Comparison of ENCODE assay signal across 8 mouse cellular contexts in genomic region chr9:75312008-75312407, GRCm38 (mm10). TPM values are rescaled to one million over a fixed set of nuclear protein-coding genes. Genes with fewer than 3 reads are reported as not detected.
DNase-seq lines count a peak whose midpoint lies in the region; ATAC-seq and TF ChIP-seq lines count a peak whose summit lies in the region.
"Had no signal": no experiment of that assay in that cellular context is flagged by ENCODE, and none has a peak within 500 bp of the region (broad histone marks: within the 10 kb centered on the region; RNA-seq: fewer than 3 reads in every experiment).

No protein-coding gene starts in this region.

- peak; percentile 89 for TF ChIP-seq CTCF in cerebellum, adult 2 months (IDR thresholded peaks at IDR 0.05; ENCODE audit: borderline replicate concordance, insufficient read depth, low read depth, low read length)

- H3K27me3 ChIP-seq in cerebellum, adult 2 months (ENCODE audit: control insufficient read depth, insufficient read depth, low read length) = no peaks in the 10 kb centered on the region

- peak overlapping the region; percentile 44; the same call in 1 of the 2 replicates for H3K27ac ChIP-seq in cerebellum, adult 2 months (ENCODE audit: insufficient read depth, low read length)
- H3K27ac ChIP-seq: liver, embryonic 15.5 days had no signal

- H3K4me1 ChIP-seq in cerebellum, adult 2 months (ENCODE audit: control insufficient read depth, insufficient read depth, low read length) = peaks cover 29% of the 10 kb centered on the region

- peak; percentile 66 for ATAC-seq in megakaryocyte progenitor cell, adult 5-6 weeks (replicated peaks; ENCODE audit: poor library complexity)

- TF ChIP-seq POLR2A in cerebellum, adult 2 months (IDR thresholded peaks at IDR 0.05; ENCODE audit: borderline replicate concordance, insufficient read depth, low read length) = no peak

- H3K4me3 ChIP-seq in cerebellum, adult 2 months (replicated peaks; ENCODE audit: insufficient read depth, low read depth, low read length) = no peak overlapping the region
- H3K4me3 ChIP-seq: liver, embryonic 15.5 days had no signal

- peak; percentile 66 for DNase-seq in CD4-positive helper T cell, adult 2 months (ENCODE audit: low read depth, low spot score)
- DNase-seq in ES-CJ7 (ENCODE audit: low read depth, low spot score) = peak; percentile 79
- DNase-seq in cerebellum, adult 2 months = peak; percentile 85 to 91
- DNase-seq in gastrocnemius, postnatal 10 days = peak; percentile 85
- peak; percentile 88 to 90 for DNase-seq in layer of hippocampus, postnatal 10 days (ENCODE audit: low spot score in 2 of 2)
- peak; percentile 63 to 82 for DNase-seq in spleen, postnatal 10 days (ENCODE audit: low spot score in 2 of 2)

- 26% methylated on average over 4 of the region's 4 CpGs for WGBS in cerebellum, adult 2 months

RNA-seq across cellular contexts. Expression of gene Gnb5, which starts 5.9 kb away (rescaled TPM):
- polyA plus RNA-seq in cerebellum, adult 2 months (2012; rRNA removed) = 194 and 215 TPM in 2 replicates
- total RNA-seq in gastrocnemius, postnatal 10 days (2021) = 10 to 100 TPM in 1 of 2 experiments, 1 to 10 TPM in 1; 7.9 to 11.2 TPM
- total RNA-seq in layer of hippocampus, postnatal 10 days (2021) = 100 to 1,000 TPM; 105 to 110 TPM
- 0.51 and 0.67 TPM in 2 replicates for total RNA-seq in megakaryocyte progenitor cell, adult 5-6 weeks (2015)
- 1.00 and 2.1 TPM in 2 replicates for total RNA-seq in megakaryocyte progenitor cell, adult 5-6 weeks (2017)

RNA-seq across cellular contexts. Expression of gene Bcl2l10, which starts 35.5 kb away (rescaled TPM):
- polyA plus RNA-seq in cerebellum, adult 2 months (2012; rRNA removed) = 0.17 and 0.25 TPM in 2 replicates
- not detected for total RNA-seq in gastrocnemius, postnatal 10 days (2021)
- not detected for total RNA-seq in layer of hippocampus, postnatal 10 days (2021)
- total RNA-seq in megakaryocyte progenitor cell, adult 5-6 weeks (2015) = not detected in 2 replicates
- not detected in 2 replicates for total RNA-seq in megakaryocyte progenitor cell, adult 5-6 weeks (2017)
- polyA plus RNA-seq: liver, embryonic 15.5 days had no signal

Comparison
In these comparisons a context has a peak if more than half of its experiments do, and no peak if none do; other contexts are left out.
1. RNA of gene Gnb5, which starts 5.9 kb away (total RNA-seq): 105 to 110 TPM in layer of hippocampus, postnatal 10 days; 7.9 to 11.2 TPM in gastrocnemius, postnatal 10 days and 0.51 to 2.1 TPM in megakaryocyte progenitor cell, adult 5-6 weeks; every median in the first group is over 4 times any median in the second.
2. Peak in every context shown above with its lines, with median percentiles within 50 percentile points of each other: DNase-seq.